Mouse (Mus musculus) retina, postnatal 7 days (tissue): ENCODE measurements around the gene Tubd1.

ENCODE experiments used
- DNase-seq: peaks from one replicate; pipeline ENCODE4 v3.0.0-alpha.2; 2012; ENCODE audit warnings: low read depth, low spot score

Gene Tubd1

GRCm38 (mm10) chr11:86598572-86598971, 53.8 kb downstream of the Tubd1 start:
- DNase-seq: no peak

- no peak for DNase-seq
Measured at GRCm38 (mm10) chr11:86599378-86600208, 54.8 kb downstream of the Tubd1 start.

GRCm38 (mm10) chr11:86600209-86600557, 55.4 kb downstream of the Tubd1 start:
- no peak for DNase-seq

GRCm38 (mm10) chr11:86602116-86602515, 57.3 kb downstream of the Tubd1 start:
- no peak for DNase-seq

DNA sequence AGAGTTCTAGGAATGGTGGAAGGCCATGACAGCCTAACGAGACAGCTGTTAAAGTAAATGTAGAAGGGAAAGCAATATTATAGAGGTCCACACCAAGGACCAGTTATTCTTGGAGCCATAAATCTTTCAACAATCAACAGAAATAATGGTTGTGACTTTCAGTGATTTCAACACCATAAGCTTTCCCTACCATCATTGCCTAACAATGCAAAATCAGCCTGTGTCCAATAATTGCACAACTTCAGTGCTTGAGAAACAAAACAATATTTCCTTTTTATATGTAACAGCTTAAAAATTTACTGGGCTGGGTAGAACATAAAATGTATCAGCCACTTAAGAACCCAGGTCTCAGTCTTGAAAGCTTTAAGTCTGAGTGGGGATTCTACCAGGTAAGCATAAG, 58.9 kb downstream of the Tubd1 start:
- no peak for DNase-seq

DNA sequence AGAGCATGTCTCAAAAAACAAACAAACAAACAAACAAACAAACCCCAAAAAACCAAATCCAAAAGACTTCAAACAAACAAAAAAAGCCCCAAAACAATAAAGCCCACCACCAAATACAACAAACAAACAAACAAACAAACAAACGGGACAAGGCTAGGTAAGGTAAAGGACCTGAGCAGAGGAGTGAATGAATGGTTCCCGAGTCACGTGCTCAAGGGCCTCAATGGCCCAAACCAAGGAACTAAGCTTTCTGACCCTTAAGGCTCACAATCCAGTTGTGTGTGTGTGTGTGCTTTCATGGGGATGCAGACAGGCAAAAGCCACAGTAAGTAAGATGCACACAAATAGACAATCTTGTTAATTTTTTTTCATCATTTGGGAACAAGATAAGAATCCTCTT, 59.5 kb downstream of the Tubd1 start:
- DNase-seq: no peak

DNA sequence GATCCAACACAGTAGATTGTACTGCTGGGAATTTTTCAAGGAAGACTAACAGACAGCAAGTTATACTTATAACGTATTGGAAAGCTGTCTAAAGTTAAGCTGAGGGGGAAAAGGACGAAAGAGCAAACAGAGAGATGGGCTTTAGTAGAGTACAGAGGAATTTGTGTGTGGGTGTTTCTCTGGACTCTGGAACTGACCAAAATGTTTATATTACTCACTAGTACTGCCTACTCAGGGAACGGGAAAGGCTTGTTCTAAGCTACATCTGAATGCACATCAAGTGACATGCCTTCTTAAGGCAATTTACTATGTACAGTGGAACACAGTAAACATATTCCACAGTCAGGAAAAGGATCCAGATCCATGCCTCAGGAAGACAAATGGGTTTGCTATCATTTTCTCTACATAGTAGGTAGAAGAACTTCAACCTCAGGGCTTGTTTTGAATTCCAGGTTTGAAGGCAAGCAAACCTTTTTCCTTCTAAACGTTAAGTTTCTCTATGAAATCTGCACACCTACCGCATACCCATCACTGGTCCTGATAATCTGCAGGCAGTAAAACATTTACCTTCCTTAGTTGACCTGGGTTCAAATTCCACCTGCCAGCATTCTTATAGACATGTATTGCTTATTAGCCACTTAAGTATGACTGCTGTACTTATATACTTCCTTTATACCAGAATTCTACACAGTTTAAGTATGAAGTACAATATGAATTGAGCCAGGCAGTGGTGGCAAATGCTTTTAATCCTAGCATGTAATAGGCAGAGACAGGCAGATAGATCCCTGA, 60.1 kb downstream of the Tubd1 start:
- no peak for DNase-seq

DNA sequence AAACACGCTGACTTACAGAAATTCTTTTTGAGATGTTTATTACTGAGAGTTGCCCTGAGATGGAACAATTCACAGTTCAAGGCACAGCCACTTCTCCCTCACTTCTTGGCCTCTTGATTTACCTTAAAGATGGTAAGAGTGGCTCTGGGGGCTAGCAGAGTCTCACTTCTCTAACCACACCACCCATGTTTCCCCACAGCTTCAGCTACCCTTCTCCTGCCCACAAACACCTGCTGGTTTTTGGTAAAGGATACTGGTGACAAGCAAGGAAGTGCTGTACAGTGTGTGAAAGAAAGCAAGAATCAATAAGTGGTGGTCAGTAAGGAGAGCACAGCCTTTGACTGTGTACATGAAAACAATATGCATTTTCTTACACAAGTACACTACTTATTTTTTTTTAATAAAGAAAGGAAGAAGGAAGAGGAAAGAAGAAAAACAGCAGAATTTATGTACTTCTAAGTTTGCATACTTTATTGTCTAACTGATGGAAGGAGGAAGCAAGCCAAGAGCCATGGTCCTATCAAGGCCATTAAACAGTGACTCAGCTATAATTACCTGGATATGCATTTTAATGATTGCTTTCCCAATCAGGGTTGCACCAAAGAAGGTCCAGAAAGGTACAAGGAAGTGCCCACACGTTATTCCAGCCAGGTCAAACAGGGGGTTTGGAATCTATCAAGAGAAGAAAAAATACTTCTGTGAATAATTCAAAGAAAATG, 62.0 kb downstream of the Tubd1 start:
- no peak for DNase-seq

GRCm38 (mm10) chr11:86607808-86608350, 63.1 kb downstream of the Tubd1 start:
- no peak for DNase-seq

- DNase-seq: no peak
Measured at GRCm38 (mm10) chr11:86610239-86610638, 65.4 kb downstream of the Tubd1 start.

- DNase-seq: no peak
Measured at GRCm38 (mm10) chr11:86611991-86612390, 67.2 kb downstream of the Tubd1 start.

GRCm38 (mm10) chr11:86614056-86614530, 69.3 kb downstream of the Tubd1 start:
- DNase-seq: no peak

DNA sequence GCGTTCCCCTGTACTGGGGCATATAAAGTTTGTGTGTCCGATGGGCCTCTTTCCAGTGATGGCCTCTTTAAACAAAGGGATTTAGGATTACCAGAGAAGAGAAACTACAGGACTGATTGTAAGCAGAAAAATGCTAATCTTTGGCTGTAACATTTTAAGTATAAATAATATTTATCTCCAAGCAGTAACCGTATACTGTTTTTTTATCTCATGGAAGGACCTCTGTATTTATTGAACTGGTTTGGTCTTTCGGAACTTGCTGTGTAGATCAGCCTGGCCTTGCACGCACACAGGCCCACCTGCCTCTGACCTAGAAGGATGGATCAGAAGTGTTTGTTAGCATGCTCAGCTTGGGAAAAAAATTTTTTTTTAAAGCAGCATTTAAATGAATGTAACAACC, 69.8 kb downstream of the Tubd1 start:
- no peak for DNase-seq
